Comparison of ENCODE assay signal across 8 mouse cellular contexts in the genomic region with DNA sequence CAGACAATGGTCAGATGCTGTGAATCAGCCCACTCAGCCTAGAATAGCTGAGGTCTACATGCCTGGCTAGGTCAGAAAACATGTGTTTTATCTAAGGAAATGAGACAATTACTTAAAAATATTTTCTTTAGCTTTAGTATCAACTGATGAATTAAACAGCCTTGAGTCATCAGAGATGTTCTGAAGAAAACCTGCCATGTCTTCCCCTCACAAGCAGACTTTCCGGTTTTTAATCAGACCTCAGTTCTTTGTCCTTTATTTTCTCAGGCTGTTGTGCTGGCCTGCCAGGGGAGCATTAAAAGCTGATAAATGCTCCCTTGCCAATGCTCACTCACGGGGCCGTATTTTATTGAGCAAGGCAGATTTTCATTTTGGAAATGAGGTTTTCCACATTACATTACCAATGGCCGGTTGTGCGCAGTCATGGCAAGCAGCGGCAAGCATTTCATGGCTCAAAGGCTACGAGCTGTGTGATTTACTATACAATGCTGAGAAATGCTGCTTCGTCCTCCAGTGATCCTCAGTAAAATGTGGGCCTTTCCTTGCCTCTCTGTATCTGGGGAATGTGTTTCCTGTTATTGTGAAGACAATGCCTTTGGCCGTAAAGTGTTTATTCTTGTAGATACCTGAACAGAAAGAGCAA.
DNase-seq lines count a peak whose midpoint lies in the region; ATAC-seq and TF ChIP-seq lines count a peak whose summit lies in the region.

No protein-coding gene starts in this region.

- WGBS in forebrain, embryonic 14.5 days, result 50% methylated on average over 9 of the region's 9 CpGs
- WGBS in forebrain, postnatal 0 days, result 47% methylated on average over 9 of the region's 9 CpGs
- 32% methylated on average over 9 of the region's 9 CpGs for WGBS in limb, embryonic 12.5 days

- H3K4me3 ChIP-seq in forebrain, embryonic 14.5 days (ENCODE audit: low read depth, low read length), result no peak overlapping the region
- H3K4me3 ChIP-seq in forebrain, postnatal 0 days (ENCODE audit: low read depth, low read length), result no peak overlapping the region
- no peak overlapping the region for H3K4me3 ChIP-seq in limb, embryonic 12.5 days (replicated peaks)

- peaks cover 5% of the 10 kb centered on the region; the same call in 1 of the 2 replicates for H3K4me1 ChIP-seq in forebrain, embryonic 14.5 days (ENCODE audit: control insufficient read depth, insufficient read depth, low read length)
- H3K4me1 ChIP-seq in forebrain, postnatal 0 days (ENCODE audit: insufficient read depth), result no peaks in the 10 kb centered on the region
- H3K4me1 ChIP-seq in limb, embryonic 12.5 days (replicated peaks), result peaks cover 19% of the 10 kb centered on the region

- peak overlapping the region; percentile 55; the same call in 1 of the 2 replicates for H3K27ac ChIP-seq in forebrain, embryonic 14.5 days (ENCODE audit: low read depth, low read length)
- no peak overlapping the region; the same call in 1 of the 2 replicates for H3K27ac ChIP-seq in forebrain, postnatal 0 days (ENCODE audit: low read depth, low read length)
- peak overlapping the region; percentile 37 for H3K27ac ChIP-seq in limb, embryonic 12.5 days

- no peak for DNase-seq in forebrain, embryonic 14.5 days (ENCODE audit: low spot score)
- DNase-seq in forebrain, postnatal 0 days, result no peak
- DNase-seq in urinary bladder, postnatal 14 days (ENCODE audit: low spot score), result peak; percentile 8
- DNase-seq in urinary bladder, postnatal 10 days (ENCODE audit: low spot score), result no peak
- no peak for DNase-seq in ovary, postnatal 36 days (ENCODE audit: low spot score)
- no peak for DNase-seq in ovary, postnatal 14 days (ENCODE audit: low spot score)
- DNase-seq in cerebellum, adult 11 months, result no peak

- H3K4me2 ChIP-seq in forebrain, embryonic 14.5 days (ENCODE audit: low read length), result no peak overlapping the region
- H3K4me2 ChIP-seq in forebrain, postnatal 0 days (ENCODE audit: low read depth), result no peak overlapping the region
- peak overlapping the region; percentile 9; the same call in 1 of the 2 replicates for H3K4me2 ChIP-seq in limb, embryonic 12.5 days

- no peak for ATAC-seq in forebrain, embryonic 14.5 days
- no peak for ATAC-seq in forebrain, postnatal 0 days
- no peak for ATAC-seq in limb, embryonic 12.5 days (ENCODE audit: insufficient number of reproducible peaks, insufficient read depth, low FRiP score, low TSS enrichment, low read depth)

- H3K36me3 ChIP-seq in forebrain, embryonic 14.5 days (ENCODE audit: control insufficient read depth, insufficient read depth, low read length), result no peaks in the 10 kb centered on the region
- no peaks in the 10 kb centered on the region for H3K36me3 ChIP-seq in forebrain, postnatal 0 days (ENCODE audit: insufficient read depth)
- H3K36me3 ChIP-seq in limb, embryonic 12.5 days, result no peaks in the 10 kb centered on the region

- H3K27me3 ChIP-seq in forebrain, embryonic 14.5 days (replicated peaks; ENCODE audit: control insufficient read depth, insufficient read depth, low read length), result no peaks in the 10 kb centered on the region
- H3K27me3 ChIP-seq in forebrain, postnatal 0 days (ENCODE audit: insufficient read depth, low read length), result no peaks in the 10 kb centered on the region
- no peaks in the 10 kb centered on the region for H3K27me3 ChIP-seq in limb, embryonic 12.5 days

- no peaks in the 10 kb centered on the region for H3K9me3 ChIP-seq in forebrain, embryonic 14.5 days (replicated peaks; ENCODE audit: control insufficient read depth, low read length)
- no peaks in the 10 kb centered on the region for H3K9me3 ChIP-seq in forebrain, postnatal 0 days (ENCODE audit: low read length)
- H3K9me3 ChIP-seq in limb, embryonic 12.5 days, result no peaks in the 10 kb centered on the region

- TF ChIP-seq CTCF in forebrain, postnatal 0 days (IDR thresholded peaks at IDR 0.05; ENCODE audit: low read depth), result no peak

- H3K9ac ChIP-seq in forebrain, embryonic 14.5 days (ENCODE audit: low read length), result peak overlapping the region; percentile 17; the same call in 1 of the 2 replicates
- H3K9ac ChIP-seq in forebrain, postnatal 0 days, result no peak overlapping the region
- no peak overlapping the region for H3K9ac ChIP-seq in limb, embryonic 12.5 days (replicated peaks)
